In genomic region chr5:30280864-30281263, GRCm38 (mm10) we compare ENCODE assay signal across 8 mouse cellular contexts. TPM values are rescaled to one million over a fixed set of nuclear protein-coding genes. Genes with fewer than 3 reads are reported as not detected.
A peak's percentile ranks its signal among the peaks of the same experiment; 100 is the strongest.
DNase-seq lines count a peak whose midpoint lies in the region; ATAC-seq and TF ChIP-seq lines count a peak whose summit lies in the region.

No protein-coding gene starts in this region.

- H3K4me3 ChIP-seq in gastrocnemius, adult 2 months, result peak overlapping the region; percentile 64
- peak overlapping the region; percentile 87 for H3K4me3 ChIP-seq in testis, adult 2 months (ENCODE audit: control insufficient read depth, low read depth, low read length)
- H3K4me3 ChIP-seq in liver, embryonic 15.5 days (replicated peaks), result 0 out of 2 replicates have a peak overlapping the region, but pooled peaks have one; percentile 24
- no peak overlapping the region for H3K4me3 ChIP-seq in thymus, adult 2 months (ENCODE audit: control insufficient read depth, insufficient read depth, low read length)

- TF ChIP-seq POLR2A in testis, adult 2 months (IDR thresholded peaks at IDR 0.05; ENCODE audit: control insufficient read depth, low read depth, low read length), result no peak
- TF ChIP-seq POLR2A in thymus, adult 2 months (IDR thresholded peaks at IDR 0.05; ENCODE audit: control insufficient read depth, extremely low read depth, insufficient read depth, low read length, poor library complexity), result no peak

- ATAC-seq in liver, embryonic 15.5 days (ENCODE audit: insufficient read depth), result no peak

- H3K36me3 ChIP-seq in testis, adult 2 months (ENCODE audit: control insufficient read depth, insufficient read depth, low read length), result no peaks in the 10 kb centered on the region
- H3K36me3 ChIP-seq in liver, embryonic 15.5 days (replicated peaks), result no peaks in the 10 kb centered on the region
- no peaks in the 10 kb centered on the region for H3K36me3 ChIP-seq in thymus, adult 2 months (ENCODE audit: control insufficient read depth, insufficient read depth, low read length)

- no peak overlapping the region for H3K9ac ChIP-seq in liver, embryonic 15.5 days

- H3K4me1 ChIP-seq in testis, adult 2 months (ENCODE audit: control insufficient read depth, insufficient read depth, low read length), result 0 out of 2 replicates have a peak, but pooled peaks cover 2% of the 10 kb centered on the region
- no peaks in the 10 kb centered on the region for H3K4me1 ChIP-seq in liver, embryonic 15.5 days (replicated peaks)
- peaks cover 9% of the 10 kb centered on the region for H3K4me1 ChIP-seq in thymus, adult 2 months (replicated peaks; ENCODE audit: control insufficient read depth, insufficient read depth, low read length)

- H3K27me3 ChIP-seq in testis, adult 2 months (ENCODE audit: control insufficient read depth, insufficient read depth, low read length), result no peaks in the 10 kb centered on the region
- peaks cover 39% of the 10 kb centered on the region for H3K27me3 ChIP-seq in liver, embryonic 15.5 days
- peaks cover 3% of the 10 kb centered on the region; the same call in 1 of the 2 replicates for H3K27me3 ChIP-seq in thymus, adult 2 months (ENCODE audit: control insufficient read depth, insufficient read depth, low read length)

- 32% methylated on average over 9 of the region's 9 CpGs for WGBS in liver, embryonic 15.5 days (ENCODE audit: insufficient replicate concordance)
- WGBS in thymus, adult 2 months, result 52% methylated on average over 9 of the region's 9 CpGs

- no peak overlapping the region for H3K27ac ChIP-seq in gastrocnemius, adult 2 months
- no peak overlapping the region for H3K27ac ChIP-seq in testis, adult 2 months (ENCODE audit: control insufficient read depth, insufficient read depth, low read depth, low read length)
- H3K27ac ChIP-seq in liver, embryonic 15.5 days (replicated peaks), result no peak overlapping the region
- no peak overlapping the region for H3K27ac ChIP-seq in thymus, adult 2 months (ENCODE audit: control insufficient read depth, insufficient read depth, low read length)

- intact Hi-C loops in gastrocnemius, adult 2 months (cut with DNase I), result no loop called here

- H3K4me2 ChIP-seq in liver, embryonic 15.5 days, result peak overlapping the region; percentile 48

- DNase-seq in gastrocnemius, adult 2 months, result no peak
- DNase-seq in gastrocnemius, postnatal 4 days (ENCODE audit: low spot score in 2 of 2), result no peak
- DNase-seq in testis, postnatal 14 days (ENCODE audit: low spot score), result no peak
- DNase-seq in thymus, adult 2 months, result no peak
- DNase-seq in adrenal gland, postnatal 25 days, result no peak
- DNase-seq in right cerebral cortex, postnatal 14 days, result no peak

- no peak for TF ChIP-seq CTCF in gastrocnemius, adult 2 months (IDR thresholded peaks at IDR 0.05)
- no peak for TF ChIP-seq CTCF in testis, adult 2 months (IDR thresholded peaks at IDR 0.05; ENCODE audit: control insufficient read depth, insufficient read depth, insufficient replicate concordance, low read depth, low read length)
- no peak for TF ChIP-seq CTCF in thymus, adult 2 months (IDR thresholded peaks at IDR 0.05; ENCODE audit: borderline replicate concordance, control insufficient read depth, extremely low read depth, insufficient read depth, low read length, poor library complexity)

- H3K9me3 ChIP-seq in liver, embryonic 15.5 days (replicated peaks), result no peaks in the 10 kb centered on the region

RNA-seq across cellular contexts. Expression of gene Drc1, which starts 0.3 kb away (rescaled TPM):
- not detected for total RNA-seq in gastrocnemius, adult 2 months (2021)
- under 1 TPM; 0.23 to 0.47 TPM for total RNA-seq in gastrocnemius, postnatal 4 days (2021)
- 27.1 and 28.7 TPM in 2 replicates for polyA plus RNA-seq in testis, adult 2 months (2012; rRNA removed)
- 1.5 TPM in 2 replicates for polyA plus RNA-seq in liver, embryonic 15.5 days (2015; fragmentation: Nextera tagmentation; extraction: Ambion mirVana)
- polyA plus RNA-seq in thymus, adult 2 months (2012; rRNA removed), result 1.1 and 1.4 TPM in 2 replicates
- total RNA-seq in adrenal gland, postnatal 25 days (2021), result 0.82 TPM in 1 of 2 replicates, not detected in the other

RNA-seq across cellular contexts. Expression of gene Selenoi, which starts 48.5 kb away (rescaled TPM):
- 10 to 100 TPM in 1 of 2 experiments, 1 to 10 TPM in 1; 8.3 to 11.4 TPM for total RNA-seq in gastrocnemius, adult 2 months (2021)
- total RNA-seq in gastrocnemius, postnatal 4 days (2021), result 10 to 100 TPM; 20.4 to 25.7 TPM
- polyA plus RNA-seq in testis, adult 2 months (2012; rRNA removed), result 65.4 and 74.1 TPM in 2 replicates
- polyA plus RNA-seq in liver, embryonic 15.5 days (2015; fragmentation: Nextera tagmentation; extraction: Ambion mirVana), result 13.3 and 14.1 TPM in 2 replicates
- 32.2 and 33.4 TPM in 2 replicates for polyA plus RNA-seq in thymus, adult 2 months (2012; rRNA removed)
- 22.6 and 22.7 TPM in 2 replicates for total RNA-seq in adrenal gland, postnatal 25 days (2021)
